Mouse (Mus musculus): ENCODE data around the gene Zfp169. TPM values are rescaled to one million over a fixed set of nuclear protein-coding genes. Genes with fewer than 3 reads are reported as not detected.
A peak's percentile ranks its signal among the peaks of the same experiment; 100 is the strongest.

The Zfp169 gene
- total and polyA plus RNA-seq, 3 experiments: 2.9 to 6.6 (median 4.2) TPM

GRCm38 (mm10) chr13:48497693-48498221, 15.5 kb downstream of the Zfp169 start:
- dilution Hi-C loops (cut with MboI; ENCODE audit: extremely low pct_ligation_motif_present, extremely low pct_unique_long_range_greater_than_20kb, low sequenced_read_pairs) (no loop called here), in situ Hi-C loops (cut with MboI; ENCODE audit: low pct_ligation_motif_present, low pct_unique_long_range_greater_than_20kb, low sequenced_read_pairs) (no loop called here)
- peaks cover 0 to 10% of the 10 kb centered on the region in 2 experiments; a peak in 2 of 4 replicates for H3K4me1 ChIP-seq (ENCODE audit: control insufficient read depth in 1 of 2, insufficient read depth in 2 of 2)
- no peaks in the 10 kb centered on the region for H3K27me3 ChIP-seq (replicated peaks)
- no peak overlapping the region for H3K9ac ChIP-seq (ENCODE audit: insufficient read depth, low read depth)
- TF ChIP-seq RAD21 (IDR thresholded peaks at IDR 0.05; ENCODE audit: low read depth, low read length) (peak; percentile 14), CTCF (conservative IDR thresholded peaks at IDR 0.05 in 1 of 2, IDR thresholded peaks at IDR 0.05 in 1 of 2; ENCODE audit: low read depth in 2 of 2, low read length in 2 of 2) (peak; percentile 55 to 57; a peak in 3 of 4 replicates), NRF1 (IDR thresholded peaks at IDR 0.05; ENCODE audit: low read depth, low read length) (no peak), MYC (IDR thresholded peaks at IDR 0.05; ENCODE audit: low read depth, low read length) (no peak), UBTF (IDR thresholded peaks at IDR 0.05; ENCODE audit: low read depth, low read length) (no peak), MAFK (IDR thresholded peaks at IDR 0.05; ENCODE audit: insufficient replicate concordance, low read length) (no peak)
- H3K79me2 ChIP-seq (replicated peaks; ENCODE audit: control insufficient read depth, extremely low read depth, insufficient read depth, poor library complexity, severe bottlenecking): no peaks in the 10 kb centered on the region
- H3K36me3 ChIP-seq (replicated peaks in 1 of 2; ENCODE audit: control insufficient read depth in 1 of 2, insufficient read depth in 1 of 2, low read length in 1 of 2): peaks cover 10 to 61% of the 10 kb centered on the region in 2 experiments
- no peak overlapping the region for H3K27ac ChIP-seq (ENCODE audit: insufficient read depth, low read depth)
- peaks cover 9% of the 10 kb centered on the region for H3K9me3 ChIP-seq (replicated peaks; ENCODE audit: low read length)
- no peak overlapping the region for H3K4me2 ChIP-seq (ENCODE audit: insufficient read depth, low read depth, poor library complexity, severe bottlenecking)
- peak; percentile 37 for DNase-seq (ENCODE audit: extremely low read depth)
- no peak overlapping the region for H3K4me3 ChIP-seq (replicated peaks in 1 of 3; ENCODE audit: low read depth in 2 of 3, low read length in 2 of 3, poor library complexity in 1 of 3)

- Histone ChIP-seq H3K79me2 (replicated peaks; ENCODE audit: control insufficient read depth, extremely low read depth, insufficient read depth, poor library complexity, severe bottlenecking) (no peaks in the 10 kb centered on the region), H3K4me2 (ENCODE audit: insufficient read depth, low read depth, poor library complexity, severe bottlenecking) (no peak overlapping the region), H3K4me1 (ENCODE audit: control insufficient read depth in 1 of 2, insufficient read depth in 2 of 2) (peaks cover 0 to 21% of the 10 kb centered on the region in 2 experiments; a peak in 2 of 4 replicates), H3K9ac (ENCODE audit: insufficient read depth, low read depth) (no peak overlapping the region), H3K36me3 (replicated peaks in 1 of 2; ENCODE audit: control insufficient read depth in 1 of 2, insufficient read depth in 1 of 2, low read length in 1 of 2) (peaks cover 32 to 78% of the 10 kb centered on the region in 2 experiments), H3K4me3 (replicated peaks in 1 of 3; ENCODE audit: low read depth in 2 of 3, low read length in 2 of 3, poor library complexity in 1 of 3) (no peak overlapping the region), H3K9me3 (replicated peaks; ENCODE audit: low read length) (peaks cover 27% of the 10 kb centered on the region), H3K27ac (ENCODE audit: insufficient read depth, low read depth) (no peak overlapping the region), H3K27me3 (replicated peaks) (no peaks in the 10 kb centered on the region)
- no peak for DNase-seq (ENCODE audit: extremely low read depth)
- no peak for TF ChIP-seq MXI1 (IDR thresholded peaks at IDR 0.05; ENCODE audit: low read depth, low read length)
- TF ChIP-seq MAX (IDR thresholded peaks at IDR 0.05; ENCODE audit: low read length): no peak
- no peak for TF ChIP-seq ZKSCAN1 (IDR thresholded peaks at IDR 0.05; ENCODE audit: borderline replicate concordance, low read depth, low read length)
- TF ChIP-seq MAZ (IDR thresholded peaks at IDR 0.05; ENCODE audit: low read depth, low read length): no peak
- TF ChIP-seq GABPA (IDR thresholded peaks at IDR 0.05; ENCODE audit: insufficient replicate concordance, low read depth, low read length): no peak
- TF ChIP-seq MYC (IDR thresholded peaks at IDR 0.05; ENCODE audit: low read depth, low read length): no peak
- no peak for TF ChIP-seq JUN (IDR thresholded peaks at IDR 0.05; ENCODE audit: insufficient read depth, low read depth, low read length)
- TF ChIP-seq TCF12 (IDR thresholded peaks at IDR 0.05; ENCODE audit: low read depth, low read length): no peak
- TF ChIP-seq BHLHE40 (IDR thresholded peaks at IDR 0.05; ENCODE audit: low read depth, low read length): no peak
- no peak for TF ChIP-seq IRF4 (IDR thresholded peaks at IDR 0.05; ENCODE audit: low read depth, low read length)
- TF ChIP-seq E2F4 (IDR thresholded peaks at IDR 0.05; ENCODE audit: insufficient replicate concordance, low read depth, low read length): no peak
- no peak for TF ChIP-seq ZNF384 (IDR thresholded peaks at IDR 0.05; ENCODE audit: low read depth, low read length)
- no peak for TF ChIP-seq RCOR1 (conservative IDR thresholded peaks at IDR 0.05; ENCODE audit: low read depth, low read length)
- no peak for TF ChIP-seq CHD1 (IDR thresholded peaks at IDR 0.05; ENCODE audit: low read depth, low read length)
- no peak for TF ChIP-seq HCFC1 (IDR thresholded peaks at IDR 0.05; ENCODE audit: low read depth, low read length)
- no peak for TF ChIP-seq SMC3 (IDR thresholded peaks at IDR 0.05; ENCODE audit: low read depth, low read length)
- no peak for TF ChIP-seq JUND (conservative IDR thresholded peaks at IDR 0.05; ENCODE audit: low read depth, low read length)
- dilution Hi-C loops (cut with MboI; ENCODE audit: extremely low pct_ligation_motif_present, extremely low pct_unique_long_range_greater_than_20kb, low sequenced_read_pairs) (no loop called here), in situ Hi-C loops (cut with MboI; ENCODE audit: low pct_ligation_motif_present, low pct_unique_long_range_greater_than_20kb, low sequenced_read_pairs) (no loop called here)
These were observed 20.1 kb downstream of the Zfp169 start for GRCm38 (mm10) chr13:48493183-48493582.

Measured in CH12.LX (cell line).